Mouse (Mus musculus) hindbrain, postnatal 0 days (tissue): ENCODE results near the gene Kcnab2. TPM values are rescaled to one million over a fixed set of nuclear protein-coding genes. Genes with fewer than 3 reads are reported as not detected.
A peak's percentile ranks its signal among the peaks of the same experiment; 100 is the strongest.

Source experiments
- ATAC-seq: fragments of 200-750 bp; cut with Nextera tagmentation; 2 replicates; pipeline ENCODE4 v1.8.0; 2017; ENCODE audit warnings: mild to moderate bottlenecking, moderate TSS enrichment, moderate library complexity
- DNase-seq: peaks from one replicate; pipeline ENCODE4 v3.0.0-alpha.2; 2015; ENCODE audit warnings: low spot score
- H3K27ac ChIP-seq: fragments of 300-500 bp; sonication (generic); 2 replicates; pipeline ENCODE4 v1.5.1; 2014; ENCODE audit warnings: mild to moderate bottlenecking
- H3K27me3 ChIP-seq: fragments of 300-500 bp; sonication (generic); 2 replicates; pipeline ENCODE4 v1.6.1; 2014; ENCODE audit warnings: low read length, mixed read lengths; ENCODE audit not compliant: insufficient read depth
- H3K36me3 ChIP-seq: fragments of 300-500 bp; sonication (generic); 2 replicates; pipeline ENCODE4 v1.6.1; 2014; ENCODE audit warnings: low read length, mixed read lengths; ENCODE audit not compliant: insufficient read depth
- H3K4me1 ChIP-seq: fragments of 300-500 bp; sonication (generic); 2 replicates; pipeline ENCODE4 v1.6.1; 2014; ENCODE audit warnings: antibody characterized with exemption, low read length, mixed read lengths; ENCODE audit not compliant: insufficient read depth
- H3K4me2 ChIP-seq: fragments of 300-500 bp; sonication (generic); 2 replicates; pipeline ENCODE4 v1.6.1; 2014; ENCODE audit warnings: low read depth, mild to moderate bottlenecking, low read length, moderate library complexity, mixed read lengths
- H3K4me3 ChIP-seq: fragments of 300-500 bp; sonication (generic); 2 replicates; pipeline ENCODE4 v1.5.1; 2014; ENCODE audit warnings: low read length
- H3K9ac ChIP-seq: fragments of 300-500 bp; sonication (generic); replicated peaks from 2 replicates; pipeline ENCODE4 v1.6.1; 2014; ENCODE audit warnings: mild to moderate bottlenecking, low read length, moderate library complexity, mixed read lengths
- H3K9me3 ChIP-seq: fragments of 300-500 bp; sonication (generic); 2 replicates; pipeline ENCODE4 v1.6.1; 2016; ENCODE audit warnings: low read length, mixed read lengths
- CTCF ChIP-seq: IDR thresholded peaks from 2 replicates; pipeline ENCODE4 v1.5.1; 2016; ENCODE audit warnings: antibody characterized with exemption, control low read depth, low read depth
- WGBS: fragments of 180-500 bp; shearing (Covaris S2); extraction: QIAGEN DNeasy Blood & Tissue Kit; methylation state at CpG from one replicate; pipeline ENCODE4 v1.1.7; 2014; 5-methylcytosine and 5-hydroxymethylcytosine counted together
- polyA plus RNA-seq: library from polyadenylated mRNA; unstranded; fragments of >200 nt; fragmentation: Nextera tagmentation; extraction: Ambion mirVana; gene quantifications from 2 replicates; pipeline ENCODE4 v1.2.1, GENCODE M21; 2015
- total RNA-seq: library from RNA; depleted of rRNA; stranded (reverse); fragments of >200 nt; gene quantifications from 2 replicates; pipeline ENCODE4 v1.2.3, GENCODE M21; 2014; rRNA removed

Kcnab2 gene
- total RNA-seq (54.0 and 55.6 TPM in 2 replicates), polyA plus RNA-seq (30.8 and 33.2 TPM in 2 replicates)

DNA sequence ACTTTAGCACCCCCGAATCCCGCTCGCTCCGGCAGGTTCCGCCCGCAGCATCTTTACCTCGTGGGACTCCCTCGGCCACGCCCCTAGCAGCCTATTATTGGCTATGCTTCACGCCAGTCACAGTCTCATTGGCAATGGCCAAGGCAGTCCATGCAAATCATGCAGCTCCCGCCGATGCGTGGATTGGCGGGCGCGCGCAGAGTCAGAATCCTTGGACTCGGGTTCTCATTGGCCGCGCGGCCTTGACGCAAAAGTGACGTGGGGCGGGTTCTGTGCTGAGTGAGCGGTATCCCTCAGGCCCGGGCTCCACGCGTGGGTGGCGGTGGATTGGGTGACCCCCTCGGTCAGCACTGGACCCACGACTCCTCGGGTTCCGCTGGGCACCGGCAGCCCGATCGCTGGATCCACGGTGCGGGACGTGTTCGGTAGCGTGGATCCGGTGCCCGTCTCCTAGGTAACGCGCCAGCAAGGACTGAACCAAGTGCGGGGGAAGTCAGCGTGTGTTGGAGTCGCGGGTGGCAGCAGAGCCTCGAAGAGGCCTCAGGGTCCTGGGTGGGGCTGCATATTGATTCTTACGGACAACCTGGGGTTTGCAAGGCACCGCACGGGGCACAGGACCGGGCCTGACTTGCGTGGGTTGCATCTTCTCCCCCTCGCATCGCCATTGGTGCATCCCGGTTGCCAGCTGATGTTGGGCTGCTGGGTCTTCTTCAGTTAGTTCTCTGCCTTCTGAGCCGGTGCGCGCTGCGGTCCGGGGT is at the start of gene Kcnab2:
Gene Kcnab2, minus strand, starts transcription at position 406 of the 758 bp plus-strand sequence.
- Histone ChIP-seq H3K4me1 (peaks cover 11% of the 10 kb centered on the region), H3K9me3 (no peaks in the 10 kb centered on the region), H3K4me2 (peak within 1 kb of the TSS; percentile 80), H3K36me3 (no peaks in the 10 kb centered on the region), H3K4me3 (peak within 1 kb of the TSS; percentile 83), H3K27ac (peak within 1 kb of the TSS; percentile 95), H3K27me3 (no peaks in the 10 kb centered on the region), H3K9ac (peak within 1 kb of the TSS; percentile 84)
- no peak for TF ChIP-seq CTCF
- peak; percentile 99 for DNase-seq
- ATAC-seq: peak; percentile 96
- under 1% methylated on average over 62 of the region's 63 CpGs for WGBS

DNA sequence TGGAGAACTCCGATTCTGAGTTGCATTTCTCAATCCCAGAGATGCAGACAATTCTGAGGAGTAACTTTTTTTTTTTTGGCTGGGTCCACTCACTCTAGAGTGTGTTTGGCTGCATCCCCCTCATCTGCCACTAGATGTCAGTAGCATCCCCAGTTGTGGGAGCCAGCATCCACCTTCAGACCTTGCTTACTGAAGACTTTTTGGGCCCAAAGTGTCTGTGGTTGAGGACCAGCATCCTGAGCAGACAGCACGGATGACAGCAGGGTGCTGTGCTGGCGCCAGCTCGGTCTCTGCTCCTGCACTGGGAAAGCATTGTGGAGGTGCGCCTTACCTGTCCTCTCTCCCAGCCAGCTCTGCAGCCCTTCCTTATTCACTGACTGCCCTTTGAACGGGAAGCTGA is 42.4 kb upstream of the Kcnab2 start:
- WGBS: 32% methylated on average over 6 of the region's 6 CpGs
- Histone ChIP-seq H3K36me3 (no peaks in the 10 kb centered on the region; the same call in 1 of the 2 replicates), H3K4me3 (no peak overlapping the region), H3K9ac (no peak overlapping the region), H3K4me1 (no peaks in the 10 kb centered on the region), H3K9me3 (no peaks in the 10 kb centered on the region), H3K4me2 (no peak overlapping the region), H3K27me3 (no peaks in the 10 kb centered on the region), H3K27ac (no peak overlapping the region)
- ATAC-seq (peak; percentile 55; the same call in 1 of the 2 replicates), DNase-seq (peak; percentile 90)
- peak; percentile 96 for TF ChIP-seq CTCF

DNA sequence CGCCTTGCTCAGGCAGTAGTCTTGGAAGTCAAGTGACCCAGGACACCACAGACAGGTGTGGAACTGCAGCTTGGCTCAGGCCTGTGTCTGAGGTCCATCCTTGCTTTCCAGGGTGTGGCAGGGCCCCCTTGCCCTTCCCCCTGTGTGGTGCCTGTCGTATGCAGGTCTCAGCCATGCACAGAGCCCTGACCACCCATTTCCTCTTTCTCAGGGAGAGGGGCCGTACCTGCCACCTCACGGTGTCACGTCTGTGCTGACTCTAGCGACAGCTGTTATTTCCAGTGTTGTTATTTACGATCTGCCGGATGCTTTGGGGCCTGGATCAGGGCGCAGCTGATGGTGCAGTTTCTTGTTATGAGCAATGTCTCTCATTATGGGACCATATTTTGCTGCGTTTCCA is 41.4 kb upstream of the Kcnab2 start:
- H3K9ac ChIP-seq: no peak overlapping the region
- WGBS: 84% methylated on average over 10 of the region's 10 CpGs
- H3K9me3 ChIP-seq: no peaks in the 10 kb centered on the region

DNA sequence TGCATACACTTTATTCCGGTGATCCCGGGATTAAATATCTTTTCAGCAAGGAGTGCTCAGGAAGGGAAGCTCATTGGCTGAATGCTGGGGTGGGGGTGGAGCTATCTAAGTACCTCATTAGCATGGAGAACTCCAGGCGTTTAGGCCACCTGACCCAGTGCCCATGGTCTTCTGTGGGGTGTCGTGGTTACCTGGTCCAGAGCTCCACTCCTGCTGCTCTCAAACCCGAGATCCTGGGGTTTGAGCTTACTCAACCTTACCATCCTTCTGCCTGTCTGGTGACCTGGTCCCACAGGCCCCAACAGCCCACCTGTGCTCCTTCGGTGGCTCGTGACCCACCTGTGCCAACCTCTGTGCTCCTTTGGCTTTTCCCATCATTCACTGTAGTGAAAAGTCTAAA is 37.2 kb upstream of the Kcnab2 start:
- Histone ChIP-seq H3K36me3 (no peaks in the 10 kb centered on the region; the same call in 1 of the 2 replicates), H3K27me3 (no peaks in the 10 kb centered on the region), H3K9me3 (no peaks in the 10 kb centered on the region), H3K27ac (no peak overlapping the region), H3K9ac (no peak overlapping the region), H3K4me2 (no peak overlapping the region), H3K4me1 (no peaks in the 10 kb centered on the region), H3K4me3 (no peak overlapping the region)
- TF ChIP-seq CTCF: no peak
- DNase-seq (no peak), ATAC-seq (no peak)
- WGBS: 75% methylated on average over 7 of the region's 7 CpGs

More for the DNA sequence above, 41.4 kb upstream of the Kcnab2 start:
- no peak for ATAC-seq
- no peak overlapping the region for H3K4me2 ChIP-seq
- no peak overlapping the region for H3K27ac ChIP-seq
- H3K36me3 ChIP-seq: no peaks in the 10 kb centered on the region; the same call in 1 of the 2 replicates
- no peak for DNase-seq
- no peaks in the 10 kb centered on the region for H3K4me1 ChIP-seq
- no peak overlapping the region for H3K4me3 ChIP-seq
- H3K27me3 ChIP-seq: no peaks in the 10 kb centered on the region
- no peak for TF ChIP-seq CTCF

DNA sequence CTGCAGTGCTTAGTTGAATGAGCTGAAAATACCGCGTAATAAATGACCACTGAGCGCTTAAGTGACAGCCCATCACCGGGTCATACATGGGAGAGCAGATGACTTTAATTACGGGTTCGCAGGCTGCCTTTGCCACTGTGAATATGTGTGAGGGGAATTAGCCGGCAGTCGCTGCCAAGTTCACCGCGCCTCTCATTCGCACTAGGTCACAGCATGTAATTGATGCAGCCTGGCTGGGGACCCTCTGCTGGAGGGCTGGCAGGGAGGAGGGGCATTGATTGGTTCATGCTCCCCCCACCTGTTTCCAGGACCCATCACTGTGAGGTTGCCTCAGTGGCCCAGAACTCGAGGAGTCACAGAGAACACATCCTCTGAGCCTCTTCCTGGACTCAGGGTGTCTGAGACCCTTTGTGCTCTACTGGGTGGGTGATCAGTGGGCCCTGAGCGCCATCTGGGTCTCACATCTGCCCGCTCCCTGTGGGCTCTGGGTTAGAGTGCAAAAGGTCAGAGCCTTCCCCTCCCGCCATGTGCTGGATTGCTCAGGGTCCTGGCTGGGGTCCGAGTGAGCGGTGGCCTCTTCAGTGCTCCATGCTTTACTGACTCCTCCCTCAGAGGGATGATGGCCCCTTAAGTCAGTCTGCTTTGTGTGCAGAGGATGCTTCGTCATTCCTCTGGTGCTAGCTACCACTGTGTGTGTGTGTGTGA is 34.7 kb upstream of the Kcnab2 start:
- H3K4me2 ChIP-seq: no peak overlapping the region
- H3K27me3 ChIP-seq: no peaks in the 10 kb centered on the region
- TF ChIP-seq CTCF: no peak
- WGBS: 27% methylated on average over 18 of the region's 18 CpGs
- H3K4me3 ChIP-seq: no peak overlapping the region
- no peaks in the 10 kb centered on the region for H3K4me1 ChIP-seq
- no peak overlapping the region for H3K27ac ChIP-seq
- DNase-seq (peak; percentile 55), ATAC-seq (peak; percentile 43; the same call in 1 of the 2 replicates)
- no peaks in the 10 kb centered on the region for H3K36me3 ChIP-seq
- H3K9me3 ChIP-seq: no peaks in the 10 kb centered on the region
- H3K9ac ChIP-seq: no peak overlapping the region

DNA sequence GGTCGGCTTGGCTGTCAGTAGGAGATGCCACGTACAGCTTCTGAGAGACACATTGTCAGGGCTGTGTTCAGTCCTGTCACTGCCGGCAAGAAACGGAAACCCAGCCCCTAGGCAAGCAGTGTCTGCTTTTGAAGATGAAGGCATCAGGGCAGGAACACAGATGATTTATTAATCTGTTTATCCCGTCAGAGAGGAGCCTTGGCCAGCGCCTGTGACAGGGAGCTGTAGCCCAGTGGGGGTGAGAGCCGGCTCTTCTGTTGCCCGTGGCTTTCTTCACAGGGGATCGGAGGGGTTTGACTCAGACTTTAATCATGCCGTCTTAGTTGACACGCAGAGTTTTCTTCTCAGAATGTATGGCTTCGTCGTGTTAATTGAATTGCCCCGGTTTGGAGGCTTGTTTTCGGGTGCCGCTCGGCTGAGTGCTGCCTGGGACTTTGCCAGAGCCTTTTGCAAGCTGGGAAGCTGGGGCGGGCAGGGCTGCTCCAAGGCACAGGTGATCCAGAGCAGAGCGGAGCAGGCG is 16.7 kb upstream of the Kcnab2 start:
- Histone ChIP-seq H3K4me3 (no peak overlapping the region), H3K4me2 (peak overlapping the region; percentile 21; the same call in 1 of the 2 replicates), H3K9me3 (no peaks in the 10 kb centered on the region), H3K27me3 (no peaks in the 10 kb centered on the region), H3K27ac (peak overlapping the region; percentile 41; the same call in 1 of the 2 replicates), H3K4me1 (0 out of 2 replicates have a peak, but pooled peaks cover 5% of the 10 kb centered on the region), H3K9ac (0 out of 2 replicates have a peak overlapping the region, but pooled peaks have one; percentile 24), H3K36me3 (peaks cover 14% of the 10 kb centered on the region; the same call in 1 of the 2 replicates)
- DNase-seq: peak; percentile 40
- no peak for TF ChIP-seq CTCF
- ATAC-seq: no peak
- WGBS: 18% methylated on average over 20 of the region's 20 CpGs
